Mouse (Mus musculus): Measurements from ENCODE around the gene Txlng. TPM values are rescaled to one million over a fixed set of nuclear protein-coding genes. Genes with fewer than 3 reads are reported as not detected.

Gene Txlng
- 11.9 and 13.0 TPM in 2 replicates for polyA plus RNA-seq (2014; fragmentation: Nextera tagmentation; extraction: Ambion mirVana)

DNA sequence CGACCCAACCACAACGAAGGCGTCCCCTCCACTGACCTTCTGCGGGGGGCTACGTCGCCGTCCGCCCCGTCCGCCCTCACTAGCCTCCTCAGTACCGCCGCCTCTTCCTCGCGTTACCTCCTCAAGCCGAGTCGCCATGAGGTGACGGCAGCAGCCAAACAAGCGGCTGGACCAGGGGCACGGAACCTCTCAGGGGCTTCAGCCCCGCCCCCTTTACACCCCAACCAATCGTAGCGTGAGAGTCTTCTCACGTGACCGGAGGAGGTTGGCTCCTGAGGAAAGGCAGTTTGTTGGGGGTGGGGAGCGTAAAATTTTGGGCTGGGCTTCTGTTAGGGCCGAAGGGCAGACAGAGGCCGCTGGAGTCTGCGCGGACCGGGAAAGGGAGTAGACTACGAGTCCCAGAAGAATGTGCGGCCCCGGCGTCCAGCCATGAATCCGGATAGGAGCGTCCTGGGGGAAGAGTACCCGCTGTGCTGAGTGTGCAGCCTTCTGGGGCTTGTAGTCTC, at the start of gene Txlng:
Gene Txlng, minus strand, starts transcription at position 252 of the 506 bp plus-strand sequence.
- Histone ChIP-seq H3K4me3 (ENCODE audit: low read depth, low read length) (peak within 1 kb of the TSS; percentile 55), H3K4me2 (ENCODE audit: low read depth, low read length) (peak within 1 kb of the TSS; percentile 84), H3K9ac (ENCODE audit: low read depth, low read length) (peak within 1 kb of the TSS; percentile 55), H3K9me3 (ENCODE audit: control insufficient read depth, low read length) (no peaks in the 10 kb centered on the region), H3K4me1 (ENCODE audit: control insufficient read depth, insufficient read depth, low read length) (no peaks in the 10 kb centered on the region), H3K27ac (replicated peaks; ENCODE audit: low read depth, low read length) (no peak within 1 kb of the TSS), H3K36me3 (ENCODE audit: control insufficient read depth, insufficient read depth, low read length) (no peaks in the 10 kb centered on the region), H3K27me3 (replicated peaks; ENCODE audit: control insufficient read depth, insufficient read depth, low read length) (no peaks in the 10 kb centered on the region)
- peak; percentile 98 for DNase-seq (ENCODE audit: low spot score)
- ATAC-seq (ENCODE audit: low read depth) = peak; percentile 99
- WGBS = 26% methylated on average over 36 of the region's 37 CpGs

DNA sequence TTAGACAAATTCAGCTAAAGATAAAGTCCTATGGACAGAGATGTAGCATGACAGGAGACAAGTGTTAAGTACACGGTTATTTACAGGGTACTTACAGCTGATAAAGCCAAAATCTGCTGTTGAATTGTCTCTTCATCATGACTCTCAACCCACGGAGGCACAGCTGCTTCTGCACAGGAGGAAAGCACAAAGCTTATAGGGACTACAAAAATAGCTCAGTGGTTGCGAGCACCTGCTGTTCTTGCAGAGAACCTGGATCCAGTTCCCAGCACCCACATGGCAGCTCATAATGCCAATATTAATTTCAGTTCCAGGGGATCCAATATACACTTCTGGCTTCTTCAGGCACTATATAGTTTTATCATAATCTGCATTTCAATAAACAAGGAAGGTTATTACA, 49.0 kb upstream of the Txlng start:
- Histone ChIP-seq H3K4me2 (ENCODE audit: low read depth, low read length) (no peak overlapping the region), H3K36me3 (ENCODE audit: control insufficient read depth, insufficient read depth, low read length) (peaks cover 10% of the 10 kb centered on the region; the same call in 1 of the 2 replicates), H3K4me1 (ENCODE audit: control insufficient read depth, insufficient read depth, low read length) (no peaks in the 10 kb centered on the region), H3K27ac (replicated peaks; ENCODE audit: low read depth, low read length) (no peak overlapping the region), H3K4me3 (ENCODE audit: low read depth, low read length) (no peak overlapping the region), H3K9me3 (ENCODE audit: control insufficient read depth, low read length) (no peaks in the 10 kb centered on the region), H3K27me3 (replicated peaks; ENCODE audit: control insufficient read depth, insufficient read depth, low read length) (no peaks in the 10 kb centered on the region), H3K9ac (ENCODE audit: low read depth, low read length) (no peak overlapping the region)
- ATAC-seq (ENCODE audit: low read depth) (no peak), DNase-seq (ENCODE audit: low spot score) (no peak)
- WGBS = 79% methylated on average over 3 of the region's 3 CpGs

DNA sequence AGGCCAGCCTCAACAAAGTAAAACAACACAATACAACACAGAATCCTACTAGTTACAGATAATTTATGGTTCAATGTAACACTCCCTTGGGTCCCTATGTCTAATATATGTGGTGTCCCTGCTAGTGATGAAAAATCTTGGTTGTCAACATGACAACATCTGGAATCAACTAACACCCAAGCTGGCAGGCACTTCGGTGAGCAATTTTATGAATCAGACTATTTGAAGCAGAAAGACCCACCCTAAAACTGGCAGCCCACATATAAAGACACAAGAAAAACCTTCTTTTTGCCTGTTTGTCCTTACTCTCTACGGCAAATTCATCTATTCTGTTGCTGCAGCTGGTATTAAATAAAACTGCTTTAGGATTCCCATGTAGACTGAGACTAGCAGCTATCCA, 44.5 kb upstream of the Txlng start:
- WGBS = 71% methylated on average over 2 of the region's 2 CpGs

DNA sequence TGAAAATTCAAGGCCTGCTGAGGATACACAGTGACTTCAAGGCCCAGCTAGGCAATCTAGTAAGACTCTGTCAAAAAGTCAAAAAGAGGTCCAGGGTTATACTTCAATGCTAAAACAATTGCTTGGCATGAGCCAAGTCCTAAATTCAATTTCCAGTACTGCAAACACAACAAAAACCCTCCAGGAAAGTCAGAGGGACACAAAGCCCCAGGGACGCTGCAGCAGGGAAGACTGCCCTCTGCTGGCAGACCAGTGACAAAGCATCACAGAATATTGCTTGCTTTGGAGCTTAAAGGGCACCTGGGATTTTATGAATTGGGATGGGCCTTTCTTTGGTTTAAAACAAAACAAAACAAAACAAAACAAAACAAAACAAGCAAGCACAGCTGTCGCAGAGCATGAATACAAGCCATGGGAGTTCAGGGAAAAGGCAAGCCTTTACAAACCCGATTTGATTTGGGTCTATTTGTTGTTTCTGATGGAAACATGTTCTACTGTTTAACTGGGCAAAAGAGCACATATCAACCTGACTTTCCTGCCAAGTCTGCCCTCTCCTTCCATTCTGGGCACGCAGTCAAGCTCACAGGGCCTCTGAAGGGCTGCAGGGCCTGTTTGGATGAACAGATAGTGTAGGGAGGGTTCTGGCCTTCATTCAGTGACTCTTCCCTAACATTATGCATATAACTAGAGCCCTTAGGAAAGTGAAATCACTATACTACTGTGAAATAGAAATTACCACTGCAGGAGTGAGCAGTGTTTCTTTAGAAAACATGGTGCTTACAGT, 42.7 kb upstream of the Txlng start:
- Histone ChIP-seq H3K27ac (replicated peaks; ENCODE audit: low read depth, low read length) (no peak overlapping the region), H3K9me3 (ENCODE audit: control insufficient read depth, low read length) (no peaks in the 10 kb centered on the region), H3K4me3 (ENCODE audit: low read depth, low read length) (no peak overlapping the region), H3K36me3 (ENCODE audit: control insufficient read depth, insufficient read depth, low read length) (peaks cover 16% of the 10 kb centered on the region), H3K4me2 (ENCODE audit: low read depth, low read length) (no peak overlapping the region), H3K9ac (ENCODE audit: low read depth, low read length) (no peak overlapping the region), H3K27me3 (replicated peaks; ENCODE audit: control insufficient read depth, insufficient read depth, low read length) (no peaks in the 10 kb centered on the region), H3K4me1 (ENCODE audit: control insufficient read depth, insufficient read depth, low read length) (no peaks in the 10 kb centered on the region)
- DNase-seq (ENCODE audit: low spot score) (no peak), ATAC-seq (ENCODE audit: low read depth) (no peak)
- 41% methylated on average over 4 of the region's 4 CpGs for WGBS

More for the DNA sequence above, 44.5 kb upstream of the Txlng start:
- Histone ChIP-seq H3K4me3 (ENCODE audit: low read depth, low read length) (no peak overlapping the region), H3K9ac (ENCODE audit: low read depth, low read length) (no peak overlapping the region), H3K9me3 (ENCODE audit: control insufficient read depth, low read length) (no peaks in the 10 kb centered on the region), H3K36me3 (ENCODE audit: control insufficient read depth, insufficient read depth, low read length) (peaks cover 16% of the 10 kb centered on the region), H3K27me3 (replicated peaks; ENCODE audit: control insufficient read depth, insufficient read depth, low read length) (no peaks in the 10 kb centered on the region), H3K4me2 (ENCODE audit: low read depth, low read length) (no peak overlapping the region), H3K4me1 (ENCODE audit: control insufficient read depth, insufficient read depth, low read length) (no peaks in the 10 kb centered on the region), H3K27ac (replicated peaks; ENCODE audit: low read depth, low read length) (no peak overlapping the region)
- no peak for DNase-seq (ENCODE audit: low spot score)
- ATAC-seq (ENCODE audit: low read depth) = no peak

GRCm38 (mm10) chrX:162868294-162868965, 39.2 kb upstream of the Txlng start:
- Histone ChIP-seq H3K27me3 (replicated peaks; ENCODE audit: control insufficient read depth, insufficient read depth, low read length) (no peaks in the 10 kb centered on the region), H3K4me3 (ENCODE audit: low read depth, low read length) (no peak overlapping the region), H3K9me3 (ENCODE audit: control insufficient read depth, low read length) (no peaks in the 10 kb centered on the region), H3K4me1 (ENCODE audit: control insufficient read depth, insufficient read depth, low read length) (no peaks in the 10 kb centered on the region), H3K4me2 (ENCODE audit: low read depth, low read length) (no peak overlapping the region), H3K9ac (ENCODE audit: low read depth, low read length) (no peak overlapping the region), H3K27ac (replicated peaks; ENCODE audit: low read depth, low read length) (no peak overlapping the region), H3K36me3 (ENCODE audit: control insufficient read depth, insufficient read depth, low read length) (peaks cover 16% of the 10 kb centered on the region; the same call in 1 of the 2 replicates)
- DNase-seq (ENCODE audit: low spot score) (no peak), ATAC-seq (ENCODE audit: low read depth) (no peak)
- WGBS = 70% methylated on average over 3 of the region's 3 CpGs

DNA sequence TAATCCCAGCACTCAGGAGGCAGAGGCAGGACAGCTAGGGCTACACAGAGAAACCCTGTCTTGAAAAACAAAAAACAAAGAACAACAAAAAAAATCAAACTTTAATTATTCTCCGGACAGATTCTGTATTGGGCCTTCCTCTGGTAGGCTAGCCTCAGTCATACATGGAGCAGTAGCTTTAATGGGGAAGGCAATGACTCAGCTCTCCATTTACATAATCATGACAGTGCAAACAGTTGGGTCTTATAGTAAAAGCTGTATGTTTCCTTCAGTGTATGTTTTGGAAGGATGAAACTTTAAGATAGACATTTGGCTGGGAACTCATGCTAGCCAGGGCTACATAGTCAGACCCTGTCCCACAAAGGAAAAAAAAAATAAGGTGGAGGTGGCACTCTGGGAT, 19.4 kb upstream of the Txlng start:
- Histone ChIP-seq H3K9ac (ENCODE audit: low read depth, low read length) (no peak overlapping the region), H3K36me3 (ENCODE audit: control insufficient read depth, insufficient read depth, low read length) (no peaks in the 10 kb centered on the region), H3K27me3 (replicated peaks; ENCODE audit: control insufficient read depth, insufficient read depth, low read length) (no peaks in the 10 kb centered on the region), H3K27ac (replicated peaks; ENCODE audit: low read depth, low read length) (no peak overlapping the region), H3K4me1 (ENCODE audit: control insufficient read depth, insufficient read depth, low read length) (no peaks in the 10 kb centered on the region), H3K4me2 (ENCODE audit: low read depth, low read length) (no peak overlapping the region), H3K4me3 (ENCODE audit: low read depth, low read length) (no peak overlapping the region), H3K9me3 (ENCODE audit: control insufficient read depth, low read length) (no peaks in the 10 kb centered on the region)
- no peak for DNase-seq (ENCODE audit: low spot score)
- no peak for ATAC-seq (ENCODE audit: low read depth)
- 95% methylated on average over 1 of the region's 1 CpGs for WGBS

- Histone ChIP-seq H3K9me3 (ENCODE audit: control insufficient read depth, low read length) (no peaks in the 10 kb centered on the region), H3K4me1 (ENCODE audit: control insufficient read depth, insufficient read depth, low read length) (no peaks in the 10 kb centered on the region), H3K27ac (replicated peaks; ENCODE audit: low read depth, low read length) (no peak overlapping the region), H3K4me2 (ENCODE audit: low read depth, low read length) (no peak overlapping the region), H3K9ac (ENCODE audit: low read depth, low read length) (no peak overlapping the region), H3K36me3 (ENCODE audit: control insufficient read depth, insufficient read depth, low read length) (no peaks in the 10 kb centered on the region), H3K27me3 (replicated peaks; ENCODE audit: control insufficient read depth, insufficient read depth, low read length) (no peaks in the 10 kb centered on the region), H3K4me3 (ENCODE audit: low read depth, low read length) (no peak overlapping the region)
- ATAC-seq (ENCODE audit: low read depth) = no peak
- WGBS = 95% methylated on average over 3 of the region's 3 CpGs
- no peak for DNase-seq (ENCODE audit: low spot score)
Measured at GRCm38 (mm10) chrX:162845531-162845930, 16.3 kb upstream of the Txlng start.

- WGBS = 63% methylated on average over 8 of the region's 8 CpGs
- ATAC-seq (ENCODE audit: low read depth) (no peak), DNase-seq (ENCODE audit: low spot score) (no peak)
- Histone ChIP-seq H3K27ac (replicated peaks; ENCODE audit: low read depth, low read length) (no peak overlapping the region), H3K4me2 (ENCODE audit: low read depth, low read length) (no peak overlapping the region), H3K36me3 (ENCODE audit: control insufficient read depth, insufficient read depth, low read length) (no peaks in the 10 kb centered on the region), H3K4me1 (ENCODE audit: control insufficient read depth, insufficient read depth, low read length) (no peaks in the 10 kb centered on the region), H3K4me3 (ENCODE audit: low read depth, low read length) (no peak overlapping the region), H3K27me3 (replicated peaks; ENCODE audit: control insufficient read depth, insufficient read depth, low read length) (no peaks in the 10 kb centered on the region), H3K9me3 (ENCODE audit: control insufficient read depth, low read length) (no peaks in the 10 kb centered on the region), H3K9ac (ENCODE audit: low read depth, low read length) (no peak overlapping the region)
Measured at GRCm38 (mm10) chrX:162844447-162845100, 15.3 kb upstream of the Txlng start.
